Mouse (Mus musculus) urinary bladder, postnatal 25 days (tissue): Measurements from ENCODE around the gene Gm44965.

Experiments
- DNase-seq: peaks from one replicate; pipeline ENCODE4 v3.0.0; 2022; ENCODE audit warnings: low spot score

Gm44965 gene

DNA sequence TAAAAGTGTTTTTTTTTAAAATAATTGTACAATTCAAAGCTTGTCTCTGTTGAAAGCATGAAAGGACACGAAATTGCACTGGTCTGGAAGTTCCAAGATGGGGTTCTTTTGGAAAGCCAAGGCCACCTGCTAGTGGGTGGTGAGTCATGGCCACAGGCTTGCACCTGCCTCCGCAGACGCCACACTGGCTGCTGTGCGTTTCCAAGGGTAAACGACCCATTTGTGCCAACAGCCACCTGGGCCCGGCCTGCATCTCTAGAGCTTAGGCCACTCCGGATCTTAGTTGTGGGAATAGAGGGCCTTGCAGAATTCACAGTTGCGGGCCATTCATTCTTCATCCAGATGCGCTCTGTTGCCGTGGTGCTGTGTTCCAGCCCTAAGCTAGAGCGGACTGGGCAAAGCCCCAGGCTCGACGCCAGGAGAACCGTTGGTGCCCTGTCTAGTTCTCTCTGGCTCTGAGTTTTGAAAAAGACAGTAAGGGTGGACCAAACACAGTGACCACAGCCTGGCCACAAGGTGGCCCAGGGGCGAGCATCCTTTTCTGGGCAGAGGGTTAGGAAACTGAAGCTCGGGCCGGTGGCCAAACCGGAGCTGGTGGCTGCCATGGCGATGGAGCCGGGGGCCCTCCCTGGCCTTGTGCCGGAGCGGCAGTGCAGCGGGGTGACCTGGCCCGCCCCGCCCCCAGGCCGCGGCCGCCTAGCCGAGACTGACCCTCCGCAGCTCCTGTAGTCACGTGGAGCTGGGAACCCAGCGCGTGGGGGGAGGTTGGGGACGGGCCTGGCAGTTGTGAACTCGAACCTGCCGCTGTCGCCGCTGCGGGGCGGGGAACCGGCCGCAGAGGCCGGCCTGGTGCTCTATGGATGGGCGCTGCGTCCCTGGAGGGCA lies at the start of gene Gm44965, which contains the start of gene Repin1:
TSS of gene Gm44965 (plus strand) at position 784 of the 885 bp plus-strand sequence.
TSS of gene Repin1 (plus strand) at position 726 of the 885 bp plus-strand sequence.
- peak; percentile 93 for DNase-seq

DNA sequence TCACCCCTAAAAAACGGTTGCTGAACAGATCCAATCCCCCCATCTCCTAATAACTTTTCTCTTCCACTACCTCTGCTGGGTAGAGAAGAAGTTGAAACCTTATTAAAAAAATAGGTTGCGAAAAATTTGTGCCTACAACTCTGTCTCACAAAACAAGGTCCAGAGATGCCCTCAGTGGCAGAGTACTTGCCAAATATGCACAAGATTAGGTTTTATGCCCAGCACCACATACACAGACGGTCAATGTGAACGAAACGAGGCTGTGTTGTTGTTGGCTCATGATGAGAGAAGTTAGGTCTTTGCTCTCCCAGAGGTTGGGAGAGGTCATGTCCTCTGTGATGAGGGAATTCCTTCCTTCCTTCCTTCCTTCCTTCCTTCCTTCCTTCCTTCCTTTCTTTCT lies 48.5 kb upstream of the Gm44965 start:
- DNase-seq = no peak

DNA sequence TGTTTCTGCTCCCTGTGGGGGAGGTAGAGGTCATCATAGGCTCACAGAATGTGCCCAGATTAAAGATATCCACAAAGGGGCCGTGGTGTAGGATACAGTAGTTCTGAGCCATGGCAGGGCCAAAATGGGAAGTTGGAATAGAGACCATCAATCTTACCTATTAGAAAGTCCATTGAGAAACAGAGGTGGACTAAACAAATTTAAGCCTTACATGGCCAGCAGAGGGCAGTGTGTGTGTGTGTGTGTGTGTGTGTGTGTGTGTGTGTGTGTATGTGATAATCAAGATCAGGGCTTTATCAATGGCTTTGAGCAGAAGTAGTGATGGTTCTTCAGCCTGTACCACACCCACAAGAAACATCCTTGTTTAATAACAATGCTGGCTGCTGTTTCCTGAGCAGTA lies 47.5 kb upstream of the Gm44965 start:
- no peak for DNase-seq

DNA sequence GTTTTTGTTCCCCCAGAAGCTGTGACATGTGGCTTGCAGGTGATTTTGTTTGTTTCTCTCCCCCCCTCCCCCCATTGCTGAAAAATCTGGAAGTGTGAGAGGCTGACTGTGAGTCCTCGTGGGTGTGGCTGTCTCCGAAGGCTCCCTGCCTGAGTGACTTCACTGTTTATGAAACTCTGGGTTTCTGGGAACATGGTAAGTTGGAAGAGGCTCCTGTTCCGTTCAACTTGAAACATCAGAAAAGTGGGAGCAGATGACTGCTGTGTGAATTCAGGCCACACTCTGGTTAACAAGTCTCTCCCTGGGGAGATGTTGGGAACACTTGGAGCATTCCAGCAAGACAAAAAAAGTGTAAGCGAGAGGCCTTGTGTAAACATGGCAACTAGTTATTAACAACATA lies 46.9 kb upstream of the Gm44965 start:
- no peak for DNase-seq

DNA sequence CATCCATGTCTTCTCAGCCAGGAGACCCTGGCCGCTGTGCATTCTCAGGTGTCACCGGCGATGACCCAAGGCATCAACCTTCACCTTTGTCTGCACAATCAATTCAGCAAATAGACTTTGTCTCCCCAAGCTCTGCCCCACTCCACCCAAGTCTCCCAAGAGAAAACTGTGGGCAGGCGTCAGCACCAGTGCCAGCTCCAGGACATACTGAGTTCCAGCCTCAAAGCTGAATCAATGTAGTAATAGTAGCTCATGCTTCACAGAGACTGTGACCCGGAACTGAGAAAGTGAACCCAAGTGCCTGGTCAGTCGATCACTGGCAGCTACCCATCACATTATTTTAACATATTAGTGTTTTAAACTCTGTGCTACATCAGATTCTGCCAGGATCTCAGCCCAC lies 45.4 kb upstream of the Gm44965 start:
- DNase-seq = no peak

DNA sequence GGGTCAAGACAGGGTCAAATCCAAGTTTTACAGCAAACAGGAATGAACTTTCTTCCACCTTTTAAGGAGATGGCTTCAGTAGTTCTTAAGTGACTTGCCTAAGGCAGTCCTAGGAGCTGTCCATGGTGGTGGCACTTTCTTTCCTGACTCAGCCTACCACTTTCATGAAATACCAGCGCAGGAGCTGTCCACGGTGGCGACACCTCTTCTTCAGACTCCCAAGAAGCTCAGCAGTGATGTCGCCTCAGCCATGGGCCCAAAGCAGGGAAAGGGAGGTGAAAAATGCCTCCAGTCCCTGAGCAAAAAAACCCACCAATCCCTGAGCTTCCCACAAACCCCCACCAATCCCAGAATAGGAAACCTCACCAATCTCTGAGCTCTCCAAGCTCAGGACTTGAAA lies 40.8 kb upstream of the Gm44965 start:
- no peak for DNase-seq

DNA sequence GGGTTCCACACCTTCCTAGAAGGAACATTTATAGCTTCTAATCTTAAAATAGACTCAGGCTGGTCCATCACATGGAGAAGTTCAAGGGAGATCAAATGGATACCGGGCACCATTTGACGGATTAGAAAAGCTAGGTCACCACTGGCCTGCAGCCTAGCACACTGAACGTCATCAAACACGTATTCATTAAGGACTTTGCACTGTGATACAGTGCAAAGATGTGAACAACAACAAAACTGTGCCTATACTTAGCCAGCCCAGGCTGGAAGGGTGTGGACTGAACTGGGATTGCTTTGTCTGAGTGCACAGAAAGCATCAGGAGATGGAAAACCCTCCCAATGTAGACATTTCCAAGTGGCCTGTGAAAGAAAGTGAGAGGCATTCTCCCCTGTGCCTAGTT lies 39.9 kb upstream of the Gm44965 start:
- DNase-seq = no peak

DNA sequence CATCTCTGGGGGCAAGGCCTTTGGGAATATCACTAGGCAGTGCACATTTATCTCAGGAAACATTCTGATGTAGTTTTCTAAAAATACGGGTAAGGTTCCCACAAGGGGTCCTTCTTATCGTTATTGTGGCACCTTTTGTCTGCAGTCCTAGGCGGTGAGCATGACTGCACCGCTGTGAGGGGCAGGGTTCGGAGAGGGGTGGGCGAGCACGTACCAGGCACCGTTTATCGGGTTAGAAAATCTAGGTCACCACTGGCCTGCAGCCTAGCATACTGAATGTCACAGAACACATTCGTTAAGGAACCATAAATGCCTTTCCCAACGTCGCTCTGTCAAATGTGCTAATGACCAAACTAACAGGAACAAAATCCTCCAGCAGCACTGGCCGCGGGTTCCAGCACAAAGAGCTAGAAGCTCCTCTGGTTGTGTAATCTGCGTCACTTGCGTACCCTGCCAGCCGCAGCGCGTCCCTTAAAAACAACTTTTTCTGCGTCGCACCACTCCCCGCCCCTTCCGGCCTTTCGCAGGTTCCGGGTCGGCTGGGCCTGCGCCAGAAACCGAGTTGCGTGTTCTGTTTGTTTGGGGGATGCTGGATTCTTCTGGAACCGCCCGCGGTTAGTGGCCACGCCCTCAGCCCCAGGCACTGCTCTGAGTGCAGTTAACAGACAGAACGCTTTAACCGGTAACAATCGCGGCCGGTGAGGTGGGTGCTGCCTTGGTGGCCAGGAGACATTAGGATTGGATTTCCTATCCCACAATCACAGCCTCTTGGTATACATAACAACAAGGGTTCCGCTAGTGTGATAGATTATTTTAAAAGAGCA lies 39.2 kb upstream of the Gm44965 start, which contains the start of gene Lrrc61:
TSS of gene Lrrc61 (plus strand) at position 517 of the 824 bp plus-strand sequence.
- DNase-seq = peak; percentile 96

DNA sequence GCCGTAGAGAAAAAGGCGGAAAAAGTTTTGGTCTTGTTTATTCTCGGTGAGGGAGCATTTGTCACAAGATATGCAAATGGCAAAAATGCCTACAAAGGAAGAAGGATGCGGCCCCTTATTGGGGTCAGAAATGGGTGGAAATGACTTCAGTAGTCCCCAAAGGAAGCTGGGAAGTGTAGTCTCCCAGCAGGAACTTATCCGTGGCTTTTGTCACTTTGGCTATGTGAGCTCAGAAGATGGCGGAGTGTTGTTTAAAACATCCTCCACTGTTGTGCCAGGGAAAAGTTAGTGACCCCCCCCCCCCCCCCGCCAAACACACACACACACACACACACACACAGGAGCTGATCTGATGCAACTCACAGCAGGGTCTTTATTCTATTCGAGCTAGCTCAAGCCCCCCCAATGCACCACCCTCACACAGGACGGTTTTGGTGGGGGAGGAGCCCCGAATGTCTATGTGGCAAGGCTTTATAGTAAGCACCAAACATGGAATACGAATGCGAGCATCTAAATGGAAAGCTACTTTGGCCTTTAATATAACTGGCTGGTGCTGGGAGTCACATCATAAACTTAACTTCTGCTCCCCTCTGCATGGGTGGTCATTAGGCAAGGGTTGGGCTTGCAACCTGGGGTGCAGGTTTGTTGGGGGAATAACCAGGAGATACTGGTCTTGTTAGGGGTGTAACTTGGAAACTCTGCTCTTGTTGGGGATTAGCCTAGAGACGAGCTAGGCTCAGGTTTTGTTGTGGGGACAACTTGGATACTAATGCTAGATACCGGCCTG lies 38.4 kb upstream of the Gm44965 start:
- no peak for DNase-seq

DNA sequence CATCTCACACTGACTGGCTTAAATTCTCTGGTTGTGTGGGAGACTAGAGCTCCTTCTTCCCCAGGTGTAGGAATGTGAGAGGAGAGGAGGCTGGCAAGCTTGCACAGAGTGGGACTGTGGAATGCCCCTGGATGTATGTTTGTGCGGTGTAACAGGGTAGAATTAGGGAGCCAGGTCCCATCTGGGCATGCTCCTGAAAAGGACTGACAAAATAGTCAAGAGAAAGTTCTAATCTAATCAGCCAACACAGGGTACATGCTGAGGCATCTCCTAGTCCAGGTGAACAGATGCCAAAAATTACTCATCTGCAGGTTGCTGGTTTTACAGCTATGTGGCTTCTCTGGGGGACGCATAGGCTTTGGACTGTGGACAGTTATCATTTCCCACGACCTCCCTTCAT lies 37.8 kb upstream of the Gm44965 start:
- DNase-seq = no peak

DNA sequence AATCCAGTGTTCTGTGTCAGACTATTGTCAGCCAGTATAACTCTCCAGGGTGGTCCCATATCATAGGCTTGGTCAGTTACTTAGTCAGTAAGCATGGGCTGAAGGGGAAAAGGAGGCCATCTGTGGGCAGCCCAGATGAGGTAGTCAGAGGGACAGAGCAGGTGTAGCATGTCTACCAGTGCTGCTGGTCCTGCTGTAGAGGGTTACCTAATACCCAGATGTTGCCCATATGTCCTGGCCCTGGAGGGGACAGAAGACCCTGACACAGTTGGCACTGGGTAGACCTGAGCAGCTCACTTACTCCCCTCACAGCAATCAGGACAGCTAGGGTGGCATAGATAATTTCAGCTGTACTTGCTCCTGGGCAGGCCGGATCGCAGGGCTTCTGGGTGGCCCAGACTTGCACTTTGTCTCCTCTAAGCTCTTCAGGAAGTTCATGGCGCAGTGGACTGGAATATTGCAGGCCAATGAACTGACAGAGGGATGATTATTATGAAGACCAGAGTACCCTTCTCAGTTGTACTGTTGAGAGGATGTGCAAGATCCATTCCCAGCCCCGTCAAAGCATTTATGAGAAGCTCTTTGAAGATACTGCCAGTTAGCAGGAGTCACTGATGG lies 27.9 kb upstream of the Gm44965 start:
- DNase-seq = no peak

DNA sequence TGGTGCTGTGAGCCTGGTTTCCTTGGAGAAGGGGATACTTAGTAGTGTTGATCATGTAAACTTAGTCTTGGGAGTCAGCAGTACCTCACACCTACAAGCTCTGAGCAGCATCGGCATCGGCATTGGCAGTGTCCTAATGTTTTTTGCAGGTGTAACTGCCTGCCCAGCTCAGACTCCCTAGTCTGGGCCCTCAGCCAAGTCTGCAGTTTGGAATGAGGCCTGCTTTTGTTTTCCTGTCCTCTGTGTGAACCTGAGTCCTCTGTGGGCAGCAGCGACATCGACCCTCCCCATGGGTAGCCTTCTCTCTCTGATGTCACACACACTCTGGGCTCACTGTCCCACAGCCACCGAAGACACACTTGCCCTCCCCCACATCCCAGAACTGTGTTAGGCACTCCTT lies 27.4 kb upstream of the Gm44965 start:
- no peak for DNase-seq

DNA sequence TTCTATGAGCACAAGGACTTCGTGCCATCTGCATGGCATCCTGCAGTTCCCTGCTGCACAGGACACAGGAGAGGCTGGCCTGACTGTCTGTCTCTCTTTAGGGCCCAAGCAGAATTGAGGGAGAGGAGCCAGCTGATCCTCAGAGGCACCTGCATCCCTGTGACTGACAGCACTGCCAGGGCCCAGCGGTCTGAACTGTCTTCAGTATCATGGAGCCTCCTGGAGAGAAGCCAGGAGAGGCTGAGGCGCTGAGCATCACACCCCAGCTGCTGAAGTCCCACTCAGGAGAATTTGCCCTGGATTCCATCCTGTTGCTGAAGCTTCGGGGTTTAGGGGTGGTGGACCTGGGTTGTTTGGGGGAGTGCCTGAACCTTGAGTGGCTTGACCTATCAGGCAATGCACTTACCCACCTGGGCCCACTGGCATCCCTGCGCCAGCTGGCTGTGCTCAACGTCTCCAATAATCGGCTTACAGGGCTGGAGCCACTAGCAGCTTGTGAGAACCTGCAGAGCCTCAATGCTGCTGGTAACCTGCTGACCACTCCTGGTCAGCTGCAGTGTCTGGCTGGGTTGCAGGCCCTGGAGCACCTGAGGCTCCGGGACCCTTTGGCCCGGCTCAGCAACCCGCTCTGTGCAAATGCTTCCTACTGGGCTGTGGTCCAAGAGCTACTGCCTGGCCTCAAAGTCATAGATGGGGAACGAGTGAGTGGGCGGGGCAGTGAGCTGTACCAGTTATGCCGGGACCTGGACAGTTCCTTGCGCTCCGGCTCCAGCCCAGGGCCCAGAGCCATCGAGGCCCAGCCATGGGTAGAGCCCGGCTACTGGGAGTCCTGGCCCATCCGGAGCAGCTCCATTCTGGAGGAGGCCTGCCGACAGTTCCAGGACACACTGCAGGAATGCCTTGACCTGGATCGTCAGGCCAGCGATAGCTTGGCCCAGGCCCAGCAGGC lies 25.4 kb upstream of the Gm44965 start:
- peak; percentile 24 for DNase-seq

DNA sequence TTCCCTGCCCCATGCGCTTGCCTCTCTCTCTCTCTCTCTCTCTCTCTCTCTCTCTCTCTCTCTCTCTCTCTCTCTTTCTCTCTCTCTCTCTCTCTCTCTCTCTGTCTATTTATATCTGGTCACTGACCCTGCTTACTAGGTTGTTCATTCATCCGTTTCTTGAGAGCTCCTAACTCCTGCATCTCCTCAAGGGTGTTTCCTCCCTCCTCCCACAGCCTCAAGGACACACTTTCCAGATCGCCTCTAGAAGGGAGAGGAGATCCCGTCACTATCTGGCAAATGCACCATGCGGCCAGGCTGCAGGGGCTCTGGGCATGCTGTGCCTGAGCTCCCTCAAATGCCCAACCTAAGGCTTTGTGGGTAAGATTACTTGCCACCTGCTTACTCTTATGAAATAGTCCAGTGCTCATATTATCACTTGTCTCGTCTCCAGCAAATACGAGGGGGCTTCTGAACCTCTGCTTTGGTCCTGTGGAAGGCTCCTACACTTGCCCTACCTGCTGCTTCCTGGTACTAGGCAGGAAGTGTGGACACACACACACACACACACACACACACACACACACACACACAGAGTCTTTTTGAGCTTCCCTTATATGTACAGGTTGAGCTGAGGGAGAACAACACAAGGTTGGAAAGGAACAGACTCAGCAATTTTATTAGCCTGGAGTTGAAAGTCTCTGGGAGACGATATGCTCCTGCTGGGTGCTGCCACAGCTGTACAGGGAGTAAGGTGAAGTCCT lies 24.5 kb upstream of the Gm44965 start:
- no peak for DNase-seq

DNA sequence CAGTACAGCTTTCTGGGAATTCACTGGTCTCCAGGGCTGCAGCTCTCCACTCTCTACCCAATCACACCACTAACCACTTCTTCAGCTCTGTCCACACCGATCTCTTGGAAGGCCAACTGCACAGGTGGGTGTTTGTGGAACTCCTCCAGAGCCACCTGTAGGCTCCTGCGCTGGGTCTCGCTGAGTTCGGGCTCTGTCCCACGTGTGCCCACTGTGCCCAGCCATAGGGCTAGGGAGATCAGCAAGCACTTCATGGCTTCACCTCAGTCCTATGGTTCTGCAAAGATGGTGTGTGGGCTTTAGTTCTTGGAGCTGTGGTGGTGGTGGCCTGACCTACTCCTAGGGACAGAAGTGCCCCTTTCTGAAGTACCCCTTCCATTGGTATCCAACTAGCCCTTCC lies 21.7 kb upstream of the Gm44965 start:
- no peak for DNase-seq

DNA sequence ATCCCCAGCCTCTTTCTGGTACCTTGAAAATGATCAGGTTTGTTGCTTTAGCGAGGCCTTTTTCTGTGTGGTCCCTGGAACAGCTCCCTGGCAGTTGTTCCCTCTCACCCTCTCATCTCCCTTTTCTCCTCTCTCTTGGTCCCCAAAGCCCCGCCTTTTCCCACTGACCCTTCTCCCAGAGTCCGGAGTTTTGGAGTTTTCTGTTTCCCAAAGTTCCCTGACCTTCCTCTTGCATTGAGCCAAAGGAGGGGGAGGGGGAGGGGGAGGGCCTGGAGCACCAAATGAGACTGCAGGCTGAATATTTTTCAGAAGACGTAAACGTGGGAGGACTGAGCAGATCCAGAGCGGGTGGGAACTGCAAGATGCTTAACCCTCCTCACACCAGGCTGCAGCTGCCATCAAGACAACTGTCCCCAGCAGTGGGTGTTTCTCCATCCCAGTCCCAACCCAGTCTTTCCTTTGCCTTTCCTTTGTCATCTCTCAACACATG lies 21.1 kb upstream of the Gm44965 start, which contains the start of gene Rarres2:
TSS of gene Rarres2 (minus strand) at position 218 of the 490 bp plus-strand sequence.
- no peak for DNase-seq

DNA sequence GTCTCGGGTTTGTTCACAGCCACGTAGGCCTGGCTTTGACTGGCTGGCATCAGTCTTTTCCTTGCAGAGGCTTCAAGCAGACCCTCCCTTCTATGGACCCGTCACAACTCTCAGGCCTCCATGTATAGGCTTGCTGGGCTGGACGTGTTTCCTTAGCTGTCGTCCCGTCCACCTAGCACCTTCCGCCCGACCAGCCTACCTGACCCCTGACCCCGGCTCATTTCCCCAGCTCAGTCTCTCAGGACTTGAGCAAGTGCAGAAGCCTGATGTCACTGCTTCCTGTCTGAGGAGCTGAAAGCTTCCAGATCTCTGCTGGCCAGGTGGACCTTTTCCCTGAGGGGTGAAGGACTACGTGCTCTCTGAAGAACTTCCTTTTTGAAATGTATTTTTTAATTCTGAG lies 20.5 kb upstream of the Gm44965 start:
- DNase-seq = no peak

DNA sequence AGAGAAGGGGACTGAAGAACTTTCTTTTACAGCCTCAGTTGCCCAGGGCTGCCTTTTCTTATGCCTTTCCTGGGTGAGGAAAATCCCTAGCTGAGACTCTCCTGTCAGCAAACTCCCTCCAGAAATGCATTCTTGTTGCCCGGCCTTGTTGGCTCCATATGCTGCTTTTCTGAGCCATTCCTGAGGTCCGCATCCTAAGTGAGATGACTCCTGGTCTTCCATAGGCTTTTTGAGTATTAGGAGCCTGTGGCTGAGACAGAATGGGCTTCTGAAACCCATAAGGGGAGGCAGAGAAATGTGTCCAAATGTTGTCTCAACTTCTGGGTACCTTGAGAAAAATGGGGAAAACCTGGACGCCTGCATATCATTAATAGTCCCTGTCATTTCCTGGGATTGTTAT lies 19.8 kb upstream of the Gm44965 start:
- DNase-seq = no peak

DNA sequence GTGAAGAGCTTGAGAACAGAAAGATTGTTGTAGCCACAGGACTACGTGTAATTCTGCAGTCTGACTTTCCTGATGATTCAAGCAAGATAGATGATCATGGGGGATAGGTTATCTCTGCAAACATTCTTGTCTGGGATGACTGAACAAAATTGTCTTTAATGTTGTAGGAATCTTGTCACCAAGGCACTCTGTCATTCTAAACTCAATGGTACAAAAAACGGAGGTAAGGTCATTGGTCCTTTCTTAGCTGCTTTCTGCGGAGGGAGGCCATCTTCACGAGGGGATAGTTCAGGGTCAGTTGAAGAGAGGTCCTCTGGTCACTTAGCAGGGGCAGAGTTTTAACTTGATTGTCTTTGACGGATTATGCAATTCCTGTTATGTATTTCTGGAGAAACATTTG lies 15.0 kb upstream of the Gm44965 start:
- DNase-seq = no peak

DNA sequence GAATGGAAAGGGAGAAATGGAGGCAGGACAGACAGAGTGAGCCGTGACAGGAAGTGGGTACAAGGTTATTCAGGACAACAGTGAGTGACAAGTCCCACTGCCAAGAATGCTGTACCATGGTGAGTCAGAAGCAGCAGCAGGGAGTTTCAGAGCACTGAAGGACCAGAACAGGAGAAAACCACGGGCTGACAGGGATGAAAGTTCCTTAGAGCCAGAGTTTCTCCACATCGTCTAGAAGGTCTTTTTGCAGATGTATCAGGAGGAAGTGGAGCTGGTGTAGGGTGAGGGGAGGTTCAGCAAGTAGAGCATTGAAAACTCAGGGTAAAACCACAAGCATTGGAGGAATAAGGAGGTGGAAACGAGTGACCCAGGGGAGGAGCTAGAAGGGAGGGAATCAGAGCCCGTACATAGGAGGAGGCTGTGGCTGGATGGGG lies 14.5 kb upstream of the Gm44965 start:
- no peak for DNase-seq
